Mouse (Mus musculus) ES-Bruce4 (cell line): Measurements from ENCODE around the gene Myo18a.

ENCODE experiments used
- CTCF ChIP-seq: IDR thresholded peaks from one replicate; pipeline ENCODE4 v1.8.1; 2011; ENCODE audit warnings: low read depth, low read length
- EP300 ChIP-seq: IDR thresholded peaks from 2 replicates; pipeline ENCODE4 v1.6.1; 2011; ENCODE audit warnings: low read depth, low read length; ENCODE audit not compliant: insufficient read depth
- POLR2A ChIP-seq: IDR thresholded peaks from one replicate; pipeline ENCODE4 v1.8.1; 2011; ENCODE audit warnings: low read length; ENCODE audit not compliant: insufficient read depth

DNA sequence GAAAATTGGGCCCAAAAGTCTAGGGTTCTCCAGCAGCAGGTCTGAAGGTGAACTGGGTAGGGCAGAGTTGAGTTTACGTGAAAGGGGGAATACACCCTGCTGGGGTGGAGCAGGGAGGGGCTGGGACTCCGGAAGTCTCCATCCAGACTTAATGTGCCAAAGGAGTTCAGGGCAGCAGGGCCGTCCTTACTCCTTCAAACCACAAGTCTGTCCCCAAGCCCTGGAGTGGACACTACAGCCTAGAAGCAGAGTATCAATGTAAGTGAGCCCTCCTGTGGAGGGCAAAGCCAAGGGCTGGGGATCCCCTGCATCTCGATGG is 2.4 kb downstream of the Myo18a start:
- TF ChIP-seq EP300: peak; percentile 81
- TF ChIP-seq POLR2A: no peak
- TF ChIP-seq CTCF: no peak
